Mouse (Mus musculus) retina, postnatal 7 days (tissue): Measurements from ENCODE around the gene Mrpl49.

Source experiments
- DNase-seq: peaks from one replicate; pipeline ENCODE4 v3.0.0-alpha.2; 2012; ENCODE audit warnings: low read depth, low spot score

The Mrpl49 gene

DNA sequence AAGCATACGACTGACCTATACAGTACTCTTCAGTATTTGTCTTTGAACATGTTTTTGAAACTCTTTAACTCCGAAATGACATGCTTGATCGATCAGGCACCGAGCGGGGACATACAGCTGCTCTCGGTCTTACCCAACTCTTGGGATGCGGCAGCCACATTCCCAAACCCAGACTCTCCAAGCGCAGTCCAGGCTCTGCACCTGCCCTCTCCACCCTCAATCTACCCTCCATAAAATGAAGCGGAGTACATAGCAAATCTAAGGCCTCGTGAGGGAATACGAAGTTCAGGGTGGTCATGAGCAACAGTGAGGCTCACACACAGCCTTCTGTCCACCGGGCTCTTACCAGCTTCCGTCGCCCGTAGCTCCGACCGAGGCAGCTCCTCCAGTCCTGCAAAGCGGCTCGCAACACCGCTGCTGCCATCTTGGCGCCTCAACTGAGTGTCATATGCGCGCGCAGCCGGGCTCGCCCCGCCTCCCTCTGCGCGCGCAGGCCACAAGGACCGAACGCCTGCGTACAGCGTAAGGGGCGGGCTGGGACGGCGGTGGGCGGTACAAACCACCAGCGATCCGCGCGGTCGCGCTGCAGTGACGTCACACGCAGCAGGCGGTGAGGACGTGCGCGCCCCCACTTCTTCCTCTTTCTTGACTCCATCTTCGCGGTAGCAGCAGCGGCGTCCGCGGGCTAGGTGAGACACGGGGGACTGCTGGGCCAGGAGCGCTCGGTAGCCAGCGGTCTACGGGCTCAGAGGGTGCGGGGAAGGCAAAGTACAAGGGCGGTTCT, at the start of gene Mrpl49, which contains the start of gene Fau:
Mrpl49 (minus strand) TSS at position 473 of the 784 bp plus-strand sequence.
Fau (plus strand) TSS at position 532 of the 784 bp plus-strand sequence.
- DNase-seq, result peak; percentile 95

- DNase-seq, result no peak
These were observed 48.0 kb upstream of the Mrpl49 start, which contains the start of gene Naaladl1 for GRCm38 (mm10) chr19:6105586-6105985. Gene Naaladl1, plus strand, starts transcription at chr19:6105782.

DNA sequence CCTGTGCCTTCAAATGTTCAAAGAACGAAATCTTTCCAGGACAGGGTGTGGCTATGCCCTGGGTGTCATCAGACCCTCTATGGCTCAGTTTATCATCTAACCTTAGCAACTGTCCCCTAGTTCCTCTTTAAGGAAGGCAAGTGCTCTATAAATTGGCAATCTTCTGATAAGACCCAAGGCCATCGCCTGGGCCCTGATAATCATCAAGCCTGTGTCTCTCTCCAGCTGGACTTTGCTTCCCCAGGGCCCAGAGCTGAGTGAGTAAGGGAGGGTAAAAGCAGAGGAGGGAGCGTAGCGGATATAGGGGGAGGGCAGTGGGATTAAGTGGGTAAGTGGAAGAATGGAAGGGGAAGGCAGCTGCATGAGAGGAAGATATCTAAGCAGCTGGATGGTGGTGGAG, 46.9 kb upstream of the Mrpl49 start:
- no peak for DNase-seq

GRCm38 (mm10) chr19:6102169-6102853, 44.7 kb upstream of the Mrpl49 start:
- no peak for DNase-seq

- no peak for DNase-seq
These were observed 43.6 kb upstream of the Mrpl49 start for GRCm38 (mm10) chr19:6101186-6101585.

GRCm38 (mm10) chr19:6097847-6098246, 40.3 kb upstream of the Mrpl49 start:
- no peak for DNase-seq

GRCm38 (mm10) chr19:6094119-6094518, 36.5 kb upstream of the Mrpl49 start, which contains the start of gene AC131692.1:
Gene AC131692.1, plus strand, starts transcription at chr19:6094419.
- DNase-seq, result no peak

DNA sequence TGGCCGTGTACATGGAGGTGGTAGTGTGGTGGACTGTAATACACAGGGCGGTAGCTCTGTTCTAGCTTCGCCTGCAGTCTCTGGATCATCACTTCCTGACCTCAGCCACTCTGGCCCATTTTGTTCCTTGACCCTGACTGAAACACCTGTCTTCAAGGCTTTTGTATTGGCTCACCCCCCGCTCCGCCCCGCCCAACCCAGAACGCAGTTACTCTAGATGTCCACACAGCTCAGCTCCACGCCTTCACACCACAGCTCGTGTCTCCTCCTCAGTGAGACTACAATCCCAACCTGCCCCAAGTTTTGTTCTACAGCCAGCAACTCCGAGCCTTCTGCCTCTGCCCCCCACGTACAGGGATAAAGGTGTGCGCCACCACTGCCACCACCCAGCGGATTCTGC, 31.3 kb upstream of the Mrpl49 start:
- DNase-seq, result no peak

DNA sequence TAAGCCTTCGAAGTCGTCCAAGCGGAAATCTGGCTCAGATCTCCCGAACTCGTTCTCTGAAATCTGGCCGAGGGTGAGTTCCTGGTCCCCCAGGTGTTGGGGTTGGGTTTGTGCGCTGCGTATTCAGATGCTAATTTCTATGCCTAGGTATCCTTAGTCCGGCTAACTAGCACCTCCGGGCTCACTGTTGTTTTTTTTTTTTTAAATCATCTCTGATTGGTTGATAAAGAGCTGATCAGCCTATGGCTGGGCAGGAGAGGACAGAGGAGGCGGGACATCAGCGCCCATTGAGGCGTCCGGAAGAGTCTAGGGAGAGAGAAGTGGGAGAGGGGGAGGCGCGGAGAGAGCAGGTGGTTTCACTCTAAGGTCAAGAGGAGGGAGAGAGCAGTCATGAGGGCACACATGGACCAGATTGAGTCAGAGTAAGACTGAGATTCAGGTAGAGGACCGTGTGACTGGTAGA, 27.9 kb upstream of the Mrpl49 start:
- DNase-seq, result no peak

DNA sequence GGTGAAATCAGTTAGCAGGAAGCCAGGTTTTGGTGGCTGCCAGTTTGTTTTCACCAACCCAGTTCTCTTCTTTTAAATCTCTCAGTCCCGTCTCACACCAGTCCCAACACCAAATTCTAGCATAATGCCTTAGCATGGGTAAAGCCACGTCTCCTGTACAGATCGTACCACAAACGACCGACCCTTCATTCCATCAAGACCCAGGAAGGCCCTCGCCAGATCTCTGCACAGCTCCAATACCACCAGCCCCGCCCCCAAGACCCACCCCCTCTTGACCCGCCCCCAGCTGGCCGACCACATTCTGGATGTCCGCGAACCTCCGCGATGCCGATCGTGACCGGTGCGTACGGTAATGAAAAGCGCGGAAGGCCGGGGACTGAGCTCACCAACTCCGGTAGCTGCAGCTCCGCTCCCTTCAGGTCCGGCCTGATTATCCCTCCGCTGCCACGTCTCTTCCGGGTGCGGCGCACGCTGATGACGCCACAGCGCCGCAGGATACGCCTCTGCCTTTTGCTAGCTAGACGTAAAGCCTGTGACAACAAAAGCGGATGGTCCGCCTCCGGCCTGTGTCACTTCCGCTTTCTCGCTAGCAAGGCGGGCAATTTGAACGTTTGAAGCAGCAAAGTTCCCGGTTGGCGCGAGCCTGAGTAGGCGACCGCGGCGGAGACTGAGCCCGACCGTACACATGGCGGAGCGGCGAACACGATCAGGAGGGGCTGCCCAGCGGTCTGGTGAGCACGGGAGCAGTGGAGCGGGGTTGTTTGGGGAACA, 27.1 kb upstream of the Mrpl49 start, which contains the start of the genes Zfpl1 and Cdca5:
Zfpl1 (minus strand) TSS at position 479 of the 771 bp plus-strand sequence.
Cdca5 (plus strand) TSS at position 506 of the 771 bp plus-strand sequence.
- peak; percentile 98 for DNase-seq

- DNase-seq, result no peak
These were observed 24.6 kb upstream of the Mrpl49 start, which contains the start of gene Gm28374 for GRCm38 (mm10) chr19:6082156-6082555. Gene Gm28374, minus strand, starts transcription at chr19:6082256.

- no peak for DNase-seq
These were observed 22.4 kb upstream of the Mrpl49 start, which contains the start of gene Tmem262 for GRCm38 (mm10) chr19:6079983-6080480. Gene Tmem262, plus strand, starts transcription at chr19:6080033.

GRCm38 (mm10) chr19:6076564-6077393, 19.2 kb upstream of the Mrpl49 start, which contains the start of gene Vps51:
Gene Vps51, minus strand, starts transcription at chr19:6077231.
- peak; percentile 84 for DNase-seq

GRCm38 (mm10) chr19:6073889-6074288, 16.3 kb upstream of the Mrpl49 start:
- DNase-seq, result no peak

GRCm38 (mm10) chr19:6071261-6071660, 13.7 kb upstream of the Mrpl49 start:
- no peak for DNase-seq

GRCm38 (mm10) chr19:6070571-6071250, 13.1 kb upstream of the Mrpl49 start:
- no peak for DNase-seq

DNA sequence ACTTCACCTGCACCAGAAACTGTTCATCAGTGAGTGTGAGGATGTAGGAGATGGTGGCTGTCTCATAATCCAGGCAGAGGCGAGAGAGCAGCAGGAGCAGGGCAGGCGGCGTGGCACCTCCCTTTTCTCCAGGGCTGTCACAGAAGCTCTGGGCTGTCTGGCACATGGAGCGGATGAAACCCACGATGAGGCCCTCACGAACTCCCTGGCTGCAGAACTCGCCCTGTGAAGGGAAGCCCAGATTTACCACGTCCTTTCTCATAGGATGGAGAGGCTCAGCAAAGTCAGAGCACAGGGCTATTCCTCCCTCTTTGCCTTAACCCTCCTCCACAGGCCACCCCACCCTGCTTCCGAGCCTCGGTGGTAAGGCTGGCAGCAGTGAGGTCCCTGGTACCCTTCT, 12.3 kb upstream of the Mrpl49 start:
- no peak for DNase-seq

DNA sequence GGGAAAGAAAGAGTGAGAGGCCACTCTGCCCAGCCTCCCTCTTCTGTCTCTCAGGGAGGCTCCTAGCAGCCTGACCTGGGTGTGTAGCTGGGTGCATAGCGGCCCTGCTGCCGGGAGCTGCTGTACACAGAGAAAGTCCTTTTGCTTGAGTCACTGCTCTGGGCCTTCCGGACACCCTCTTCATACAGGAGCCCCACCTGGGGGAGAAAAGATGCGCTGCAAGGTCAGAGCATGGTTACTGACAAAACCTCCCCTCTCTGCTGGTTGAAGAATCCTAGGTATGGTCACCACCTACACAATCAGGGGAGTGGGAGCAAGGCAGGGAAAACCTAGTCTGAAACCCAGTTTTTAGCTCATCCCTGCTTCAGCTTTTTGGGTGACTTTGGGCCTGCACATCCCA, 11.4 kb upstream of the Mrpl49 start:
- no peak for DNase-seq

DNA sequence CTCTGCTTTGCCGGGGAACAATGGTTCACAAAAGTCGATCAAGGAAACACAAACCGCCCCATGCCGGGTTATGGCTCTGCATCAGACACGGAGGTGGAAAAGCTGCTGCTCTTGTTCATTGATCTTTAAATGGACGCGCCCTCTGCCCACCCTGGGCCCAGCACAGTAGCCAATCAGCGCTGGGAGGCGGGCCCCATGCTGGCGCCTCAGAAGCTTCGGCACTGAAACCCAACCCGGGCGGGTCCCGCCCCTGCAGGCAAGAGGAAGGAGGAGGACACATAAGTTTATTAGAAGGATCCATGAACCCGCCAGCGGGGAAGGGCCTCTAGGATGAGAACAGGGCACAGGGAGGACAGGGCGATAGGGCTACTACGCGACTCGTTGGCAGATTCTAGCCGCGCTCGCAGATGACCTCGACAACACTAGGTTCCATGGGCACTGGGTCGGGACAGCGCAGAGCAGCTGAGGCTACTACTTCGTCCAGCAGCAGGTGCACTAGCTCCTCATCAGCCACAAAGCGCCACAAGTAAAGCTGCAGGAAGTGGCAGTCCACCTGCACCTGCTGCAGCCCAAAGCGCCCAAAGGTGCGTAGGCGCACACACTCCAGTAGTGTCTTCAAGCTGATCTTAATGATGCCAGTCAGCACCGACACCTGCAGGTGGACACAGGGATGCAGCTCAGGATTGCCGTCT, 10.3 kb upstream of the Mrpl49 start, which contains the start of gene Tm7sf2:
Tm7sf2 (minus strand) TSS at position 650 of the 692 bp plus-strand sequence.
- no peak for DNase-seq
